Mouse (Mus musculus): ENCODE data around the gene Usp53. TPM values are rescaled to one million over a fixed set of nuclear protein-coding genes. Genes with fewer than 3 reads are reported as not detected.

Usp53 gene
- 4.3 and 6.2 TPM in 2 replicates for polyA plus RNA-seq (2015; fragmentation: Nextera tagmentation; extraction: Ambion mirVana)

DNA sequence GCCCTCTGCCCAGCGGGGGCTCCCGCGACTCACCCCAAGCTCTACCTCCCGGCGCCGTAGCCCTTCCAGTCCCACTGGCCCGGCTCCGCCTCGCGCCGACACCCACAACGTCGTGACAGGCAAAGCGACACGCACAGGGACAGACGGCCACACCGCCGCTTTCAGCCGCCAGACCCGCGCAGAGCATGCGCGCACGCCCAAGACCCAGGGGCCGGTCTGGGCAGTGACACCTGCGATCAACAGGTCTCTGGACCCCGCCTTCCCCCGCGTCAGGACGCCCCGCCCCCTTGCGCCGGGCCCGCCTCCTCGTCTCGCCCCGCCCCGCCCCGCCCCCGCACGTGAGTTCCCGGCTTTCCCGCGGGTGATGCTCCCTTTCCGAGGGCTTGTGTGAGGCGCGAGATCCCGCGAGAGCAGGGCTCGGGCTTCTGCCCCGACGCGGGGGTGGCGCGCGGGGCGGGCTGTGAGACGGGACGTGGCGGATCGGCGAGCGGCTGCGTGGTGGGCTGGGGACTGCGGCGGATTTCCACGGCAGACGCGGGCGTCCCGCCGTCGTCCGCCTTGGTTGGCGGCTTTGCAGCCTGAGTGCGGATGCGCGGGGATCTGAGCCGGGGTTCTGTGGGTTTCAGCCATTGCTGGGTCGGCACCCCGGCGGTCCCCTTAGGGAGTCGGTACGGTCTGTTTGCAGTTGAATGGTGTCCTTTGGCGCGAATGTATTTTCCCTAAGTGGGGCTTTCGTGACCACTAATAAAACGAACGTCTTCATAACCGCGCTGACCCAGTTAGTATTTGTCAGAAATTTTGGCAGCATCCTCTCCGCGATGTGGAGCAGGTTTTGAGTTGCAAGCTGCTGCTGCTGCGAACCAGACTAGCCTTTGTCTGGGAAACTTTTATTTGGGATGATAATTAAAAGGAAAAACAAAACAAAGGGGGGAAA lies at the start of gene Usp53:
Gene Usp53, minus strand, starts transcription at position 262 of the 934 bp plus-strand sequence.

DNA sequence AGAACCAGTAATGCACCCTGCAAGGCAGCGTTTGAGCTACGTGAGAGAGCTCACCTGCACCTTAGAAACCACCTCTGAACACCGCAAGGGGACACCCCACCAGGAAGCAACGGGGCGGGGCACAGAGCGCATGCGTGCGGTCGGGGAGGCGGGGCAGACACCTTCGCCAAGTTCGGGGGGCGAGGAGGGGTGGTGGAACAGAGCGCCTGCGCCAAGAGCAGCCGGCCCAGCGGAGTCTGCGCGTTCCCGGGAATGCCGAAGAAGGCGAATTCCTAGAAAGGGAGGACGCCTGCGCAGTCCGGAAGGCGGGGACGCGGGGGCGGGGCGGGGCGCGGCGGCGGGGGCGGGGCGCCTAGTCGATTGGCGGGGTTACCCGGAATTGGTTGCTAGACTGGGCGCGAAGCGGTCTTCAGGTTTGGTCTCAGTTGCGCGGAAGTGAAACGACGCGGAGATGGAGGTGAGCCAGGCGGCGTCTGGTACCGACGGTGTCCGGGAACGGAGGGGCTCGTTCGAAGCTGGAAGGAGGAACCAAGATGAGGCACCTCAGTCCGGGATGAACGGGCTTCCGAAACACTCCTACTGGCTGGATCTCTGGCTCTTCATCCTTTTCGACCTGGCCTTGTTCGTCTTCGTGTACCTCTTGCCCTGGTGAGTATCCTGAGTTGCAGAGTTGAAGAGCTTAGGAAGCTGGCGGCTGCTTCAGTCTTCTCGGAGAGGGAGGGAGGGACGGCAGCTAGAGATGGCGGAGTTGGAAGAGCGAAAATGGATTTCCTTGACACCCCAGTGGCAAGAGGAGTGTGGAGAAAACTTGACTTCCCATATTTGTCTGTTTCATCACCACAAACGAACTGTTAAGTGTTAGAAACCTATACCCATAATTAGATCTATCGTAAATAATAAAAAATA lies 60.0 kb downstream of the Usp53 start, which contains the start of gene 1810037I17Rik:
Gene 1810037I17Rik, plus strand, starts transcription at position 195 of the 906 bp plus-strand sequence.

DNA sequence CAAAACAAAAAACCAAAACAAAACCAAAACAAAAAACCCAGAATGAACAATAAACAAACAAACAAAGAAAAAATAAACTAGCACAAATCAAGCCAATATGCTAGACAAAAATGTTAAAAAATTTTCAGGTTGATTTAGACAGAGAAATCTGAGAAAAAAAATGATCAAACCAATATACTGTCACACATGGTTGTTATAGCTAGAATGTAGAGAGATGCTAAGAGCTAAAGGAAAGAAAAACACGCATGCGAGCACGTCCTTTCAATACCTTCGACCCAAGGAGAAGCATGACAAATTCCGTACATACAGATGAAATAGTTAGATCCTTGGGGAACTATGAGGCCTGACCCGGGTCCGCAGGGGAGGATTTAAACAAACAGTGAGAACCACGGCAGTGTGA lies 65.0 kb downstream of the Usp53 start, which contains the start of gene Gm10959:
Gene Gm10959, minus strand, starts transcription at position 101 of the 400 bp plus-strand sequence.

DNA sequence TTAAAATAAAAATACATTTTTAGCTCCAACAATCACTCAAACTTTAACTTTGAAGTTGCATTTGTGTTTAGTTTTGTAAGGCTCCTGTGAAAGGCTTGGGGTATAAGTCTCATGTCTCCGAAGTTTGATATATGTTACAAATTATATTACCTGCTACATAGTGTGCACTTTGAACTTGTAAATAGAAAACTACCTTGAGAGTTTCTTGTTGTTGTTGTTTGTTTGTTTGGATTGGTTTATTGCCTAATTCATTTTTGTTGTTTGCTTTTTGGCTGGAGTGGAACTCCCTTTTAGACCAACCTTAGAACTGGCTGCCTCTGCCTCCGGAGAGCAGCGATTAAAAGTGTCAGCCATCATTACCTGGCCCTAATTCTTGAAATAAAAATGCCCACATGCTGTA lies 89.5 kb downstream of the Usp53 start, which contains the start of gene Fabp2:
Gene Fabp2, plus strand, starts transcription at position 301 of the 400 bp plus-strand sequence.

Small RNAs within 50 kb of the gene (microRNA-seq; reads per million reads assigned to microRNA genes)
- 0 reads per million in 2 experiments for gene Gm22066

Other genes starting within 250 kb of the Usp53 start
- gene Fabp2, start 89.4 kb downstream of the Usp53 start, polyA plus RNA-seq (2015; fragmentation: Nextera tagmentation; extraction: Ambion mirVana), result 0.26 TPM in 1 of 2 replicates, not detected in the other
- gene Gm10959, start 65.2 kb downstream of the Usp53 start, polyA plus RNA-seq (2015; fragmentation: Nextera tagmentation; extraction: Ambion mirVana), result not detected in 2 replicates
- gene 1810037I17Rik, start 60.3 kb downstream of the Usp53 start, polyA plus RNA-seq (2015; fragmentation: Nextera tagmentation; extraction: Ambion mirVana), result 67.4 and 72.7 TPM in 2 replicates
- 759 and 808 TPM in 2 replicates for gene Myoz2, start 50.5 kb upstream of the Usp53 start, polyA plus RNA-seq (2015; fragmentation: Nextera tagmentation; extraction: Ambion mirVana)

All from skeletal muscle tissue, postnatal 0 days (tissue).